Mouse (Mus musculus) thymus, postnatal 36 days (tissue): Measurements from ENCODE around the gene Ccdc73.
A peak's percentile ranks its signal among the peaks of the same experiment; 100 is the strongest.
"Not testable (repeated sequence)": the region's sequence is repeated elsewhere in the genome, so short reads cannot be mapped to it uniquely, and the experiment has no call there.

Experiments
- DNase-seq, 2 experiments: peaks; one replicate each; pipeline ENCODE4 v3.0.0; 2022; ENCODE audit warnings: mixed read lengths in 2 of 2

Ccdc73 gene

GRCm38 (mm10) chr2:104878794-104879193 is 11.2 kb downstream of the Ccdc73 start:
- DNase-seq: no peak

- no peak for DNase-seq
Observed at GRCm38 (mm10) chr2:104886109-104886508, 18.5 kb downstream of the Ccdc73 start.

GRCm38 (mm10) chr2:104887331-104887730 is 19.7 kb downstream of the Ccdc73 start:
- DNase-seq: not testable (repeated sequence)

- DNase-seq: peak; percentile 57 to 66
Observed at GRCm38 (mm10) chr2:104887882-104888566, 20.4 kb downstream of the Ccdc73 start.

- no peak for DNase-seq
Observed at GRCm38 (mm10) chr2:104899975-104900374, 32.4 kb downstream of the Ccdc73 start.

GRCm38 (mm10) chr2:104915709-104916108 is 48.1 kb downstream of the Ccdc73 start:
- DNase-seq: peak in 1 of 2 experiments; percentile 12

GRCm38 (mm10) chr2:104964492-104964891 is 96.9 kb downstream of the Ccdc73 start:
- no peak for DNase-seq

GRCm38 (mm10) chr2:104981712-104982111 is 114.1 kb downstream of the Ccdc73 start:
- no peak for DNase-seq

GRCm38 (mm10) chr2:104985796-104986195 is 118.2 kb downstream of the Ccdc73 start:
- DNase-seq: no peak

- DNase-seq: no peak
Observed at GRCm38 (mm10) chr2:104988974-104989373, 121.4 kb downstream of the Ccdc73 start.

GRCm38 (mm10) chr2:104994436-104994835 is 126.8 kb downstream of the Ccdc73 start:
- no peak for DNase-seq

- no peak for DNase-seq
Observed at GRCm38 (mm10) chr2:104996201-104996600, 128.6 kb downstream of the Ccdc73 start.

- no peak for DNase-seq
Observed at GRCm38 (mm10) chr2:105007236-105007635, 139.6 kb downstream of the Ccdc73 start.

GRCm38 (mm10) chr2:105016192-105016966 is 148.8 kb downstream of the Ccdc73 start:
- DNase-seq: no peak

GRCm38 (mm10) chr2:105016967-105017287 is 149.3 kb downstream of the Ccdc73 start, which contains the start of gene Eif3m:
Gene Eif3m (minus strand): TSS chr2:105017080.
- peak; percentile 95 to 96 for DNase-seq

GRCm38 (mm10) chr2:105017802-105018201 is 150.2 kb downstream of the Ccdc73 start:
- DNase-seq: no peak

GRCm38 (mm10) chr2:105019457-105019856 is 151.9 kb downstream of the Ccdc73 start:
- no peak for DNase-seq

GRCm38 (mm10) chr2:105021256-105021655 is 153.7 kb downstream of the Ccdc73 start:
- peak in 1 of 2 experiments; percentile 4 for DNase-seq

- peak; percentile 41 to 62 for DNase-seq
Observed at GRCm38 (mm10) chr2:105021836-105022235, 154.2 kb downstream of the Ccdc73 start.

- DNase-seq: no peak
Observed at GRCm38 (mm10) chr2:105023031-105023615, 155.5 kb downstream of the Ccdc73 start.

GRCm38 (mm10) chr2:105023815-105024214 is 156.2 kb downstream of the Ccdc73 start:
- DNase-seq: no peak

- DNase-seq: not testable (repeated sequence)
Observed at GRCm38 (mm10) chr2:105025610-105026009, 158.0 kb downstream of the Ccdc73 start.

- no peak for DNase-seq
Observed at GRCm38 (mm10) chr2:105026950-105027695, 159.5 kb downstream of the Ccdc73 start.
